Mouse (Mus musculus) liver, embryonic 11.5 days (tissue): ENCODE data around the gene Gm11444. TPM values are rescaled to one million over a fixed set of nuclear protein-coding genes. Genes with fewer than 3 reads are reported as not detected.

Experiments used
- ATAC-seq: fragments of 200-750 bp; cut with Nextera tagmentation; replicated peaks from 2 replicates; pipeline ENCODE4 v1.8.0; 2017; ENCODE audit warnings: moderate number of reproducible peaks, mild to moderate bottlenecking, moderate TSS enrichment, moderate library complexity; ENCODE audit not compliant: low FRiP score
- DNase-seq: peaks from one replicate; pipeline ENCODE4 v3.0.0-alpha.2; 2017; ENCODE audit warnings: low spot score
- H3K27ac ChIP-seq: fragments of 300-500 bp; sonication (generic); 2 replicates; pipeline ENCODE4 v1.5.1; 2014; ENCODE audit warnings: mild to moderate bottlenecking, low read depth, low read length, control low read depth
- H3K27me3 ChIP-seq: fragments of 300-500 bp; sonication (generic); replicated peaks from 2 replicates; pipeline ENCODE4 v1.6.1; 2014; ENCODE audit warnings: low read length, mixed read lengths; ENCODE audit not compliant: control insufficient read depth, insufficient read depth
- H3K36me3 ChIP-seq: fragments of 300-500 bp; sonication (generic); 2 replicates; pipeline ENCODE4 v1.6.1; 2014; ENCODE audit warnings: mild to moderate bottlenecking, low read length, moderate library complexity, mixed read lengths; ENCODE audit not compliant: control insufficient read depth, insufficient read depth
- H3K4me1 ChIP-seq: fragments of 300-500 bp; sonication (generic); replicated peaks from 2 replicates; pipeline ENCODE4 v1.6.1; 2014; ENCODE audit warnings: low read length, mixed read lengths; ENCODE audit not compliant: control insufficient read depth, insufficient read depth
- H3K4me2 ChIP-seq: fragments of 300-500 bp; sonication (generic); 2 replicates; pipeline ENCODE4 v1.6.1; 2014; ENCODE audit warnings: mild to moderate bottlenecking, control low read depth, moderate library complexity
- H3K4me3 ChIP-seq: fragments of 300-500 bp; sonication (generic); 2 replicates; pipeline ENCODE4 v1.5.1; 2014; ENCODE audit warnings: low read depth, low read length, control low read depth
- H3K9ac ChIP-seq: fragments of 300-500 bp; sonication (generic); 2 replicates; pipeline ENCODE4 v1.6.1; 2014; ENCODE audit warnings: low read depth, low read length, control low read depth
- H3K9me3 ChIP-seq: fragments of 300-500 bp; sonication (generic); 2 replicates; pipeline ENCODE4 v1.6.1; 2016; ENCODE audit warnings: low read length, inconsistent platforms, mixed read lengths; ENCODE audit not compliant: control insufficient read depth
- WGBS: fragments of 180-500 bp; shearing (Covaris S2); extraction: QIAGEN DNeasy Blood & Tissue Kit; methylation state at CpG from one replicate; pipeline ENCODE4 v1.1.7; 2014; 5-methylcytosine and 5-hydroxymethylcytosine counted together
- polyA plus RNA-seq: library from polyadenylated mRNA; unstranded; fragments of >200 nt; fragmentation: Nextera tagmentation; extraction: Ambion mirVana; gene quantifications from 2 replicates; pipeline ENCODE4 v1.2.1, GENCODE M21; 2014

Gm11444 gene
- polyA plus RNA-seq, 1 experiment from 2014 or later, result not detected

GRCm38 (mm10) chr11:85838424-85839257 lies 11.5 kb downstream of the Gm11444 start:
- no peak for DNase-seq
- no peaks in the 10 kb centered on the region for H3K36me3 ChIP-seq
- H3K4me1 ChIP-seq, result peaks cover 11% of the 10 kb centered on the region
- H3K9ac ChIP-seq, result 0 out of 2 replicates have a peak overlapping the region, but pooled peaks have one; percentile 39
- H3K9me3 ChIP-seq, result no peaks in the 10 kb centered on the region
- peaks cover 99% of the 10 kb centered on the region for H3K27me3 ChIP-seq
- peak overlapping the region; percentile 60 for H3K4me2 ChIP-seq
- ATAC-seq, result no peak
- peak overlapping the region; percentile 38 for H3K4me3 ChIP-seq
- 12% methylated on average over 20 of the region's 20 CpGs for WGBS
- no peak overlapping the region for H3K27ac ChIP-seq

- Histone ChIP-seq H3K9me3 (no peaks in the 10 kb centered on the region), H3K36me3 (no peaks in the 10 kb centered on the region), H3K4me1 (peaks cover 14% of the 10 kb centered on the region), H3K4me2 (peak overlapping the region; percentile 60), H3K27me3 (peaks cover 100% of the 10 kb centered on the region), H3K4me3 (peak overlapping the region; percentile 38), H3K27ac (no peak overlapping the region), H3K9ac (peak overlapping the region; percentile 39)
- under 1% methylated on average over 64 of the region's 67 CpGs for whole genome bisulfite sequencing
- no peak for ATAC-seq
- peak; percentile 60 for DNase-seq
Observed at GRCm38 (mm10) chr11:85837648-85838423, 12.3 kb downstream of the Gm11444 start.

GRCm38 (mm10) chr11:85837291-85837647 lies 12.9 kb downstream of the Gm11444 start:
- H3K27ac ChIP-seq, result no peak overlapping the region
- 3% methylated on average over 18 of the region's 18 CpGs for WGBS
- no peak for DNase-seq

GRCm38 (mm10) chr11:85836523-85837290 lies 13.4 kb downstream of the Gm11444 start:
- DNase-seq (no peak), ATAC-seq (no peak)
- Histone ChIP-seq H3K9me3 (no peaks in the 10 kb centered on the region), H3K27me3 (peaks cover 100% of the 10 kb centered on the region), H3K9ac (0 out of 2 replicates have a peak overlapping the region, but pooled peaks have one; percentile 35), H3K4me2 (peak overlapping the region; percentile 60), H3K4me1 (peaks cover 23% of the 10 kb centered on the region), H3K4me3 (peak overlapping the region; percentile 38), H3K27ac (no peak overlapping the region), H3K36me3 (no peaks in the 10 kb centered on the region)
- 5% methylated on average over 32 of the region's 32 CpGs for WGBS

More at GRCm38 (mm10) chr11:85837291-85837647, 12.9 kb downstream of the Gm11444 start:
- no peaks in the 10 kb centered on the region for H3K36me3 ChIP-seq
- H3K4me3 ChIP-seq, result peak overlapping the region; percentile 38
- peak overlapping the region; percentile 60 for H3K4me2 ChIP-seq
- peaks cover 100% of the 10 kb centered on the region for H3K27me3 ChIP-seq
- no peaks in the 10 kb centered on the region for H3K9me3 ChIP-seq
- peaks cover 17% of the 10 kb centered on the region for H3K4me1 ChIP-seq
- H3K9ac ChIP-seq, result 0 out of 2 replicates have a peak overlapping the region, but pooled peaks have one; percentile 35
- no peak for ATAC-seq

GRCm38 (mm10) chr11:85835753-85836522 lies 14.2 kb downstream of the Gm11444 start:
- no peaks in the 10 kb centered on the region for H3K9me3 ChIP-seq
- peaks cover 100% of the 10 kb centered on the region for H3K27me3 ChIP-seq
- peak overlapping the region; percentile 60 for H3K4me2 ChIP-seq
- 14% methylated on average over 16 of the region's 16 CpGs for WGBS
- no peaks in the 10 kb centered on the region for H3K36me3 ChIP-seq
- H3K27ac ChIP-seq, result no peak overlapping the region
- no peak for ATAC-seq
- DNase-seq, result no peak
- peak overlapping the region; percentile 62; the same call in 1 of the 2 replicates for H3K4me3 ChIP-seq
- peaks cover 25% of the 10 kb centered on the region for H3K4me1 ChIP-seq
- no peak overlapping the region for H3K9ac ChIP-seq

GRCm38 (mm10) chr11:85835001-85835752 lies 15.0 kb downstream of the Gm11444 start:
- Histone ChIP-seq H3K4me3 (peak overlapping the region; percentile 62), H3K4me1 (peaks cover 21% of the 10 kb centered on the region), H3K9ac (peak overlapping the region; percentile 7; the same call in 1 of the 2 replicates), H3K27me3 (peaks cover 100% of the 10 kb centered on the region), H3K36me3 (no peaks in the 10 kb centered on the region), H3K4me2 (peak overlapping the region; percentile 80), H3K27ac (no peak overlapping the region), H3K9me3 (no peaks in the 10 kb centered on the region)
- no peak for ATAC-seq
- WGBS, result 11% methylated on average over 9 of the region's 9 CpGs
- no peak for DNase-seq

GRCm38 (mm10) chr11:85834386-85834931 lies 15.7 kb downstream of the Gm11444 start:
- 0 out of 2 replicates have a peak overlapping the region, but pooled peaks have one; percentile 7 for H3K9ac ChIP-seq
- H3K27me3 ChIP-seq, result peaks cover 100% of the 10 kb centered on the region
- WGBS, result 6% methylated on average over 17 of the region's 17 CpGs
- H3K4me2 ChIP-seq, result peak overlapping the region; percentile 80
- H3K4me3 ChIP-seq, result peak overlapping the region; percentile 62
- H3K27ac ChIP-seq, result no peak overlapping the region
- H3K36me3 ChIP-seq, result no peaks in the 10 kb centered on the region
- no peak for DNase-seq
- no peaks in the 10 kb centered on the region for H3K9me3 ChIP-seq
- no peak for ATAC-seq
- peaks cover 27% of the 10 kb centered on the region for H3K4me1 ChIP-seq
